Comparison of ENCODE assay signal across 14 mouse cellular contexts in genomic region chr13:46140006-46140405, GRCm38 (mm10).
"Had no signal": no experiment of that assay in that cellular context is flagged by ENCODE, and none has a peak within 500 bp of the region (broad histone marks: within the 10 kb centered on the region; RNA-seq: fewer than 3 reads in every experiment).

No protein-coding gene starts in this region.

- H3K4me3 ChIP-seq: limb, embryonic 13.5 days; liver, embryonic 15.5 days; midbrain, embryonic 13.5 days had no signal

- DNase-seq: kidney, adult 11 months; kidney, adult 9 months; kidney, postnatal 36 days; layer of hippocampus, adult 9-11 months; layer of hippocampus, postnatal 36 days; lung, adult 2 months; lung, postnatal 36 days; spleen, adult 18-20 months; thymus, adult 2 months; thymus, postnatal 25 days had no signal

- H3K36me3 ChIP-seq: limb, embryonic 13.5 days; liver, embryonic 15.5 days; midbrain, embryonic 13.5 days had no signal

- H3K27me3 ChIP-seq: limb, embryonic 13.5 days; liver, embryonic 15.5 days; midbrain, embryonic 13.5 days had no signal

- H3K4me1 ChIP-seq: limb, embryonic 13.5 days; liver, embryonic 15.5 days; midbrain, embryonic 13.5 days had no signal

- H3K27ac ChIP-seq: kidney, postnatal 0 days; limb, embryonic 13.5 days; liver, embryonic 15.5 days; midbrain, embryonic 13.5 days had no signal

- H3K9me3 ChIP-seq: limb, embryonic 13.5 days; liver, embryonic 15.5 days; midbrain, embryonic 13.5 days had no signal
